Mouse (Mus musculus) MN1 (cell line): ENCODE data around the gene Peli2.
"Not testable (repeated sequence)": the region's sequence is repeated elsewhere in the genome, so short reads cannot be mapped to it uniquely, and the experiment has no call there.

ENCODE experiments used
- DNase-seq: peaks from one replicate; pipeline ENCODE4 v3.0.0-alpha.2; 2016; ENCODE audit warnings: low spot score

Peli2 gene

DNA sequence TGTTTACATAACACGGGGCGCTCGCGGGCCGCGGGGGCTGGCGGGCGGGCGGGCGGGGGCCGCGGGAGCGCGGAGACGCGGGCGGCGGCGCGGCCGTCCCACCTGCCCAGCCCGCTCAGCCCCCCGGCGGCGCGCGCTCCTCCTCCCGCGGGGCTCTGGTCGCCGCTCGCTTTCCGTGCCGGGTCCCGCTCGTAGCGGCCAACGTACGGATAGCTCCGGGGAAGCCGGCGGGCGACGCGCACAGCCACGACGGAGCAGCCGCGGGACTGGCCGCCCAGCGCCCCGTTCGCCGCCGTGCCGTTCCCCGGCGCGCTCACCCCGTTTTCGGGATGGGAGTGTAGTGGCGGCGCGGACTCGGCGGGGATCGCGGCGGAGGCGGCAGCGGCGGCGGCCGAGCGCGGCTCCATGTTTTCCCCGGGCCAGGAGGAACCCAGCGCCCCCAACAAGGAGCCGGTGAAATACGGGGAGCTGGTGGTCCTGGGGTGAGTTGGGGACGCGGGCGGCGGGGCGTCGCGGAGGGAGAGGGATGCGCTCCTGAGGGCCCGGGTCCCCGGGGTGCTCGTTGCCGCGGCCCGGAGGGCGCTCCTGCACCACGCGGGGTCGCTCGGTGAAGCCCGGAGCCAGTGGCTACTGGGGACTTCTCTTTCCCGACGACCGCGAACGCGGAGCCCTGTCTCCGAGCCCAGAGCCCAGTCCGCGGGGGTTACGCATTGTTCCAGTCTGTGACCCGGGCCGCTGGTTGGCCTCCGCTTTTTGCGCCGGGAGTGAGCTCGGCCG, at the start of gene Peli2:
Gene Peli2 (plus strand): TSS at position 72 of the 777 bp plus-strand sequence.
- DNase-seq: no peak

DNA sequence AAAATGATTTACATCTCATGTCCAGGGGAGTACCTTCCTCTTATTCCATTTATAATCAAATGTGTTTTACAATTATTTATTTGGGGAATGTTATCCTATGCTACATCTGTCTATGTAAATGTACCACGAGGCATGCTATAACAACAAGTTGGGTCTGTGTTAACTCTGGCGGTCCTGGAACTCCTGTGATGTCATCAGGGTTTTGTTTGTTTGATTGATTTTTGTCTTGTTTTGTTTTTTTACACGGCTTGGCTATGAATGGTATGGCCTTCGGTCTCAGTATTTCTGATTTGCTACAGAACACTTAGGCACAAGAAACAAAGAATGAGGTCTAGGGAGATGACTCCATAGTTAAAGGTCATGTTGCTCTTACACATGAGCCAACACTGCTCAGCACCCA, 48.5 kb upstream of the Peli2 start:
- no peak for DNase-seq

DNA sequence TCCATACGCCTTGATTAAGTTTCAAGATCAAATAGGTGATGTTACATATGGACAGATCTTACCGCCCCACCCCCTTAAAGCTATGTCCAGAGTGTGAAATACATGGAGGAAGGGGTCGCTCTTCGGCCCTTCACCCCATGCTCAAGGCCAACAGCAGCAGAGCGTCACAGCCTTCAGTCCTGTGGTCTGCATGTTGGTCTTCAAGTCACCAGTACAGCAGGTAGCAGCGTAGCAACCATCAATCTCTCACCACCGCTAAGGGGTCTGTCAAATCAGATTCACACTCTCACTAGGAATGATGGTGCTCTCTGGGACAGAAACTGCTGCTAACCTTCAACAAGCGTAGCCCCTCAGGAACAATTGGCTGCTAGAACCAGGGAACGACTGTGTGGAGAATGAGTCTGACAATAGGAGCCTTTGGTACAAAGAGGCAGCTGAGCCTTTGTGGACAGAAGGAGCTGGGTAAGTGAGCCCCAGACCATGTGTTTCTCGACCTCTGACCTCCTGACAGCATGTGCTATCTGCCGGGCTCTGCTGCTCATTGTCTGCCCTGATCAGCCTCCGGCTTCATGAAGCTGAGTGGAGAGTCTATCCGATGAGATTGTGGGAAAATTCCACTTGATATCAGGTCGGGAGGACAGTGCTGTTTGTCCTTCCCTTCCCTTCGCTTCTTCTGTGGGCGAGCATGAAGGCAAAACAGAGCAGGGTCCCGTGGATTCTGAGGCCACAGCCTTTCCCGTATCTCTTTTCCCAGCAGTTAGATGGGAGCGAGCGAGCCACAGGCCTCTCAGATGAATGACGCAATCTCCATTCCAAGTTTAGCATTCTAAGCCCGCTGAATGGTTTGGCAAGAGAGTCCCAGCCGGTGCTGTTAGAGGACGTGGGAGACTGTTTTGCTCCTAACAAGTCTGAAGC, 47.1 kb upstream of the Peli2 start:
- no peak for DNase-seq

DNA sequence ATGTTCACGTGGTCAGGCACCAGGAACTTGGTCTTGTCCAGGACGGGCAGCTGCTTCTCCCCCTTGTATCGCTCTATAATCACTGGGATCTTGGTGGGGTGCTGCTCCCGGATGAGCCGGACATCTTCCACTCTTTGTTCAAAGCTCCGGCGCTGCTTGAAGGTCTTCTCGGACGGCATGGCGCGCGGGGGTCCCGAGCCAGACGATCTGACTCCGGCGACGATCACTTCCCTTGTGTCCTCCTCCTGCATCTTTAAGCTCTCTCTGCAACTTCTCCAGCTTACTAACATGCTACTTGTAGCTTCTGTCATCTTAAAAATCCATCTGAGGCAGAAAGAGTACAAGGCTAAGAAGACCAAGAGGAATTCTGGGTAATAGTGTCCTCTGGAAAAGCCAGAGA, 41.0 kb upstream of the Peli2 start:
- not testable (repeated sequence) for DNase-seq

DNA sequence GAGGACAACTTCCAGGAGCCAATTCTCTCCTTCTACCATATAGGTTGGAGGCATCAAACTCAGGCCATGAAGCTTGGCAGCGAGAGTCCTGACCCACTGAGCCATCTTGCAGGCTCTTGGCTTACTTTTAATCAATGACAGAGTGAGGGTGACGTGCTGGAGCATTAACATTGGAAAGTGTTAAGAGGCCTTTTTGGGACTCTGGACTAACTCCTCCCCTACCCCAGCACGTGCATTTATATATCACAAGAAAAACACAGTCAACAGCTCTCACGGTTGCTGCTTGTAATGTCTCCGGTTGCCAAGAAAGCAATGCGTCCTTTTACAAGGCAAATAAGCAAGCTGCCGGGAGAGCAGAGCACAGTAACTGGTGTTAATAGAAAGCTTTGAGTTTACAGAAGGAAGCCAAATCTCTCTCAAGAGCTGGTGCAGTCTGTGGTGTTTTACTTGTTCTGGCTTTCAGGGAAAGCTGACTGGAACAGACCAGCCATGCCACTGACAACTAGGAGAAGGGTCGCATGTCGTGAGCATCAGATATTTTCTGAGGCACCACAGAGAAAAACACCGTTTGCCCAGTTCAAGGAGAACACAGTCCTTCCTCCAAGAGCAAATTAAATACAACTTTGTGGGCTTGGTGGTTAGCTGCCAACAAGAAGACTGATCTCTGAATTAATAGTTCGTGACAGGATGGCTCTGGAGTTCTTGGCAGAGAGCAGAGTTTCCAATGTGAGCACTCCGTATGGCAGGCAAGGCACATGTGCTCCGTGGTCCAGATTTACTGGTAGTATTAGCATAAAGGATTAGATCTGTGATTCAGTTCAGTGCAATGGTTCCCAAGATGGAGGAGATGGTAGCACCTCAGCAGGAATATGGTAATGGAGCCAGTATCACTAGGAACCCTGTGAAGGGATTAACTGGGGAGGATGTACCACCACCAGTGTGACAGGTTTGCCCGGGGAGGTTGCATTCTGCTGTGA, 36.5 kb upstream of the Peli2 start:
- DNase-seq: peak; percentile 7

DNA sequence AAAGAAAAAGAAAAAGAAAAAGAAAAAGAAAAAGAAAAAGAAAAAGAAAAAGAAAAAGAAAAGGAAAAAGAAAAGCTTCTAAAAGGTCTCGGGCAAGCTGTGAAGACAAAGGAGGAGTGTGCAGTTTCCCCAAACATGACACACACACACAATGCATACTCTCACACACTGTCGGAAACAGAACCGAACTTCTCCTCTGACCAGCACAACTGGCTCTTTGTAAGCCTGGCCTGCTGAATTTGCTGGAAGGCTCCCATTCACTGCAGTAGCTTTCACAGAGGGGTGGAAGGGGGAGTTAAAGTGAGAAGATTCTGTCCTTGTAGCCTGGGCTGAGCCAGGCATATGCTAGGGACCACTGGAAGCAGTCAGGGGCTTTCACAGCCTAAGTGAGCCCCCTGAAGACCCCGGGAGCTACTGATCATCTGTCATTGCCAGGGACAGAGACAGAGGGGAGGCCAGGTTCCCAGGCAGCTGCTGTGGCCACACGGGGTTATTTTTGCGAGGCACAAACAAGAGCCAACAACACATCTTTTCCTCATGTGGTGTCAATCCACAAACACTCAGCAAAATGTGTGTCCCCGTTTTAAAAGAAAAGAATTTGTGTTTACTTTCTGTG, 33.8 kb upstream of the Peli2 start:
- DNase-seq: no peak

DNA sequence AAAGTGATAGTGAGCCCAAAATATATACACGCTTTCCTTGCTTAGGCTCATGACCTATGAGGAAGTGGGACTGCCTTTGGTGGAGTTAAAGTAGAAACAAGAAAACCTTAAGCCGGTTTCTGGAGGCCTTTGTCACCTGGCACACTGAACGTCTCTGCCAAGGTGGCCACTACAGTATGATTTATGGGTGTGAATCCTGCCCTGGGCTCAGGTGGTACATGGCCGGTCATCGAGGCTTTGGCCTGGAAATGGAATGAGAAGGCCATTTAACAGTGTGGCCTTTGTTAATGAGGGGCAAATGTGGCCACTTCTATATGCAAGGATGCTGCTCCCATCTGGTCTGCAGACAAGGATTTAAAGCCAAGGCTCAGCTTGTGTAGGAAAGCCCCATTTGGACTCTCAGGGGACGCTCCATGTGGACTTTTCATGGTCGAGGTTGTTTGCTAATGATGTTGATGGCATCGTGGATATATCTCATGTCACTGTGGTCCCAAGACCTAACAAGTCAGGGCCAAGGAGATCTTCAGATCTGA, 33.3 kb upstream of the Peli2 start:
- no peak for DNase-seq

DNA sequence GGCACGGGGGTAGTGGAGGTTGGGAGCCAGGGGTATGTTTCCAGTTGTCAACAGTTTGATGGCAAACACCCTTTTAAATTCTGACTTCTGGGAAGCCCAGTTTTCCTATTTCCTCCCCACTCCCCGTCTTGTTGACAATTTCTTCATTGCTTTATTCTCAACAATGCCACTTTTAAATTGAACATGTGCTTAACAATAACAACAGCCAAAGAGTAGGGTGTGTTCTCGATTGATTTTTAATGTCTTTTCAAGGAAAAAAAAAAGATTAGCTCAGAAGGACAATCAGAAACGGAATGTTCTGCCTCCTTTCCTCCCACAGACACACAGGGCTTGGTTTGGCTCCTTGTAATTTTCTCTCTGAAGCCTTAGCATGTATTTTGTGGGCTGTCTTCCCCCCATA, 30.2 kb upstream of the Peli2 start:
- no peak for DNase-seq

DNA sequence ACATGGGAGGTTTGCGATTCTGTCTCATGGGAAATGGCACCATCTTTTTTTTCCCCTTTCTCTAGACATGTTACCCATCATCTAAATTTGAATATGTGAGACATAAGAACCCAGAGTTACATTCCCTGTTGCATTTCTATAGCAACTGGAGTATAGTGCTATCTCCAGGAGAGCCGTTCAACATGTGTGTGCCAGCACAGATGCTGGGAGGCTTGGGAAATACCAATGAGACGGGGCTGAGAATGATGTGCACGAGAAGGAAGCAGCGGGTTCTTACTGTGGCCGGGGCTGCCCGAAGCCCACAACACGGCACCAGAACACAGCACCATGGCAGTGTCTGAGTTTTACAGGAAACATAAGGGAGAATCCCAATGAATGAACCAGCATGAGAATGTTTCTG, 29.5 kb upstream of the Peli2 start:
- DNase-seq: no peak

DNA sequence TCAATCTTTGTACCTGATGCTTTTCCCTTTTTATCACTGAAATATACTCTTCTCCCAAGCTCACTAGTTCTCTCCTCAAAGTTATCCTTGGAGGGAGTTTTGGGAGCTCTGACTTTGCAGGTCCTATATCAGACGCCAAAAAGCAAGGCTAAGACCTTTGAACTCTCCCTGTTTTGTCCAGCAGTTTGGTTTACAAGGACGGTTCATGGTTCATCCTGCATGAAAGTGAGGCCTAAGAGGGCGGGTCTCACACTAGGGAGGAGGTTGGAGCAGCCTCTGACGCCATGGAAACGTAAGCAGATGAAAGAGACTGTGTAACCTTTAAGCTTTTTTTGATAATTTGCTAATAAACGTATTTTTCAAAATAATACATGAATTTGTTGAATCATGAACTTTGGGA, 22.4 kb upstream of the Peli2 start:
- no peak for DNase-seq

DNA sequence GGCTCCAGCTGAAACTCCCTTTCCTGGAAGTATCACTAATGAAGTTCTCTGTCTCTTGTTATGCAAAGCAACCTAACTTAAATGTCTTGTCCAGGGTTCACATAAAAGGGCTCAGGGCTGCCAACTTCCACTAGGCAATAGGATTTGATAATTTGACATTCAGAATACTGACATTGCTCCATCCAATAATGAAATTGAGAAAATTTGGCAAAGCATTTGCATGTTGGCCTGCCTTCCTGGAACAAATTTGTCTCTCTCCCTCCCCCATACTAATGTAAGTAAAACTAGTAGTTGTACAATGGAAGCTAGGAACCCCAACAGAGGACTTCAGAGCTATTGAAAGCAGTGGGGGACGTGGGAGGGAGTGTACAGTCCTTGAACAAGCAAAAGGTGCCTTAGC, 21.3 kb upstream of the Peli2 start:
- no peak for DNase-seq

DNA sequence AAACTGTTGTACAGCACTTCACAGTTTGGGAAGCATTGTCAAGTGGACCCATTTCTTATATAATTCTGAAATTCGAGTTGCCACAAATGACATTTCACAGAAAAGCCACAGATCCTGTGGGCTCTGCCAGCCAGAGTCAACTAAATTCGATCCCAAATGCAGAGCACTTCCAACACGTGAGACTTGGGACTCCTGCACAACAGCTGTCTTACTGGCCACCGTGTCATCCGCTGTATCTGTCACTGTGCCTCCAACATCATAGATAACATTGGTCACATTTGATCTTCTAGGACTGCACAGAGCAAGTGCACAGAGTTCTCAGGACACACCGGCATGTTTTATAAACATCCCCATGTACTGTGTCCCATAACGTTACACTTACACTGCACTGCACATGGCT, 14.2 kb upstream of the Peli2 start:
- no peak for DNase-seq

DNA sequence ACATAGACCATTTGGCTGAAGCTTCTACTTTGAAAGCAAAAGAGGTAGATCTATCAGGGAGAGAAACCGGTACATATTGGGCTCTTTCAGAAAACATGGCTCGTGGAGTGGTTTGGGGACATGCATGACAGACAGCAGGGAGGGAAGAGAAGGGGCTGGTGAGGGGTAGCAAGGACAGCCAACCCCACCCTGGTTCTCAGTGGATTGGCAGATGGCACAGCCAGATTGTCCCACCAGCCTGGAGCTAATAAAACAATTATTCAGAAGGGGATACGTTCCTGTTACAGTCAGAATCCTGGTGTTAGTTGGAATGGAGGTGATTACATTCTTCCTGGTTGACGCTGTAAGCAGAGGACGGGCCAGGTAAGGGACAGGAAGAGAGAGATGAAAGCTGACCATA, 2.6 kb upstream of the Peli2 start:
- DNase-seq: no peak

DNA sequence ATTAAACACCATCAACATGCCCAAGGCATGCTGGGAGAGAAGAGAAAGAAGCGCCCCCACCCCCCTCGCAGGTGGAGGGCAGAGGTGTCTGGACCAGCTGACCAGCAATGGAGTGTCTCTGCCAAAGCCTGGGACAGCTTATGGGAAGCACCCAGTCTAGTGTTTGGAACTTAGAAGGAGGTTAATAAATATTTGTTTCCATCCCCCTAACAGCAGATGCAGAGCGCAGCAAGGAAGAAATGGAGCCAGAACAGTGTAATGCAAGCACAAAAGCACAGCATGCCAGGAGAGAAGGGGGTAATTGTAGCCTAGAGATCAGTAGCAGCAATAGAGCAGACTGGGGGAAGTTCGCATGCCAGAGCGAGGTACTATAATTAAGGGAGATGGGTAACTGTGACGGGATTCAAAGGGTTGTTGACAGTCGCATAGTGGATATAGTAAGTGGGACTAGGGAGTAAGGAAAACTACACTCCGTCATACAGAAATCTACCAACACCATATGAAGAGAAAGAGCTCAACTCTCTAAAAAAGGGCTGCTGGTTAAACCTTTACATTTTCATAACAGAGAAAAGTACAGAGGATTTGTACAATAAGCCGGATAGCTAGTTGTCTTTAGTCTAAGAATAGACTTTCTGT, 1.5 kb upstream of the Peli2 start:
- no peak for DNase-seq

DNA sequence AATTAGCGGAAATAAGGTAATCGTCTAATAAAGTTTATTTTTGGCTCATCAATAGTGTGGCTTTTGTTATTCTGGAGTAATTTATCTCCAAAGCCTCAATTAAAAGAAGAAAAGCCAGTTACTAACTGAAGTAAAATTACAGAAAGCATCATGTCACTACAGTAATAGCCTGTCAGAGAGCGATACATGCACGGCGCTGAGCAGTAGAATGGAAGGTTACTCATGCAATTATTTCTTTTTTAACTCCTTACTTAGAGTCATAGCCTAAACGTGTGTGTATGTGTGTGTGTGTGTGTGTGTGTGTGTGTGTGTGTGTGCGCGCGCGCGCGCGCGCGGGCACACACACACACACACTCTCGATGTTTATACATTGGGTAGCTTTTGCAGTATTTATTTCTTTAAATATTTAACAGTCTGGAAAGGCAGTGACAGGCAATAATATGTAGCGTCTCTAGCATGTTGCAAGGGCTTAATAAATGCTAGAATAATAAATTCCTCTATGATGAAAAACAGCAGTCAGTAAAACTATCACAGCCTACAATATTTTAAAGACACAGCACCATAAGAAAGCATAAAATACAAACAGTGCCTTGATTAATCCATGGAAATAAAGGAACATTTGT, 864 bp upstream of the Peli2 start:
- no peak for DNase-seq

DNA sequence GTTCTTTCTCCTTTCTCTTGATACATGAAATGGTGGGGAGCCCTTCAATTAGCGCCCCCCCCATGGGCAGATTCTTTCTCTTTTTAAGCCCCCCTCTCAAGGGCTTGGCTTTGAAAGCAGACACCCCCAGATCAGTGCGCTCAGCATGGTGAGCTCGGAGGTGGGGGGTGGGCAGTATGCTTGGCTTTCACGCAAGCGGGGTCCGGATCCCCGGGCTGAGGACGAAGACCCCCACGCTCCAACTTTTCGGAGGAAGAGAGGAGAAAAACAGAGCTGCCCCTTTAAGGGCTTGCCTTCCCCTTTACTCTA, 226 bp upstream of the Peli2 start:
- no peak for DNase-seq

DNA sequence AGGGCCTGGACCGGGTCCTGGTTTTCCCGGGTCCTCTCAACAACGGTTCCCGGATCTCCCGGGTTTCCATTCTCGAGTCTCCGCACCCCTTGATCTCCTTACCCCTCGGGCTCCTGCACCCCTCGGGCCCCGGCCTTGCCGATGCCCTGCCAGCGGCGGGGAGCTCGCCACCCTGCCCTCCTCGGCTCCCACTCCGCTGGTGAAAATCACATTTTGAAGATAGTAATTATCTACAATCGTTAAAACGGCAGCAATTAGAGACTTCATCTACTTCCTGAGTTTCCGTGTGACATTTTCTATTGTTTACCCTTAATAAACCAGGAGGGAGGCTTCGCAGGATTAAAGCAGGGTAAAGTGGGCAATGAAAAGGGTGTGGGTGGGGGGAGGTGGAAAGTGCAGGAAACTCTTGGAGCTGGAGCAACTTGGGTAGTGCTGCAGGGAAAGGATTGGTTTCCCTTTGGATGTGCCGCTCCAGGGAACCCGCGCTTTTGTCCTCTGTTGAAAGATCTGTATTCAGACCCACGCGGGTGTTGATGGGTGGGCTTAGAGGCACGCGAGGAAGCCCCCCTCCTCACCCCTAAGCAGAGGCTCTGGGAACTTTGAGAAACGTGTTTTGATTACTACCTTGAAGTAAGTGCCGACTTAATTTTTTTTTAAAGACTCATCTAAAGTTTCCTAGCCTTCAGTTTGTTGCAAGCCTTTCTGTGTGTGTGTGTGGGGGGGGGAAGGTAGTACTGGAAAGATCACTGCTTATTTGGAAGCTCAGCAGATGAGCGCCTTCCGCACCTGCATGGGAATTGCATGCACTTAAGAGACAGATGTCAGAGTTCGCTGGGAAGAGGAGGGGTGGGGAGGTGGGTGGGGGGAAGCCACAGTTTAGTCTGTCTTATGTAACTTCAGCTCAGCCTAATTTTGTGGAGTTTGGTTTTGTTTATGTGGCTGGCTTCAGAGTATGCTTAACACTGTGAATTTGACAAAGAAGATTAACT, 1.2 kb downstream of the Peli2 start:
- no peak for DNase-seq

DNA sequence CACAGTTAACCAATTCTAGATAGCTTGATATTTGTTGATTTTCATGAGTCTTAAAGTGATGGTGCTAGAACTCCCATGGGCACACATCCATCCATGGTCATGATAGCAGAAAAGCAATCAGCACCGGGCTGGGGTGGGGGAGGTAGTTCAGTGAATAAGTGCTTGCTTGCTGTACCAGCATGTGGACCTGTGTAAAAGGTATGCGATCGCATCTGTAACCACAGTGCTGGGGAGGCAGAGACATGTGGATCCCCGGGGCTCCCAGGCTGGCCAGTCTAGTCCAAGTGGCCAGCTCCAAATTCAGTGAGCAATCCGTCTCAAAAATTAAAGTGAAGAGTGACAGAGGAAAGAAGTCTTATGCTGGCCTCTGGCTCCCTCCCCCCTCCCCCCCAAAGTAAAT, 3.4 kb downstream of the Peli2 start:
- no peak for DNase-seq

DNA sequence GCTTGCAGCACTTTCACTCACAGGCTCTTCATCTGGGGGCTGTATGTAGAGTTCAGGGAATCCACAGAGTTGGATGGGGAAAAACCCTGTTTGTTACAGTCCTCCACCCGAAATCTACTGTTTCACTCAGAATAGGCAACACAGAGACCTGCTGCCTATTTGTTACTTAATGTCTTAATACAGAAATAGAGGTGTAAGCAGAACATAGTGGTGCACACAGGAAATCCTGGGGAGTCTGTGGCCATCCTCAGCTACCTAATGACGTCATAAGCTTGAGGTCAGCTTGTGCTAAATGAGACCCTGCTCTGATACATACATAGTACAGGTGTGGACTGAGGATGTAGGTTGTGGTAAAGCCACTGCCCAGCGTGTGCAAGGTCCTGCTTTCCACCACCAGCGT, 4.2 kb downstream of the Peli2 start:
- no peak for DNase-seq
